Mouse (Mus musculus) liver, adult 2 months (tissue): ENCODE measurements around the gene Kcnj8. TPM values are rescaled to one million over a fixed set of nuclear protein-coding genes. Genes with fewer than 3 reads are reported as not detected.

ENCODE experiments used
- DNase-seq: peaks from one replicate; pipeline ENCODE4 v3.0.0-alpha.2; 2011; ENCODE audit warnings: low read depth, low spot score; ENCODE audit errors: extremely low read depth
- H3K27ac ChIP-seq: fragments of 200-500 bp; replicated peaks from 2 replicates; pipeline ENCODE4 v1.5.1; 2012; ENCODE audit warnings: low read depth, mild to moderate bottlenecking, control low read depth, inconsistent platforms, low read length; ENCODE audit not compliant: insufficient read depth
- H3K27me3 ChIP-seq: fragments of 200-500 bp; 2 replicates; pipeline ENCODE4 v1.6.1; 2012; ENCODE audit warnings: mild to moderate bottlenecking, moderate library complexity, low read length, inconsistent platforms; ENCODE audit not compliant: control insufficient read depth, insufficient read depth
- H3K36me3 ChIP-seq: fragments of 200-500 bp; 2 replicates; pipeline ENCODE4 v1.6.1; 2012; ENCODE audit warnings: low read length, inconsistent platforms; ENCODE audit not compliant: control insufficient read depth, insufficient read depth
- H3K4me1 ChIP-seq: fragments of 200-500 bp; 2 replicates; pipeline ENCODE4 v1.6.1; 2011; ENCODE audit warnings: low read length; ENCODE audit not compliant: control insufficient read depth, insufficient read depth
- H3K4me3 ChIP-seq: fragments of 200-500 bp; 2 replicates; pipeline ENCODE4 v1.5.1; 2011; ENCODE audit warnings: low read depth, mild to moderate bottlenecking, control low read depth, low read length, moderate library complexity; ENCODE audit not compliant: insufficient read depth
- H3K79me2 ChIP-seq: fragments of 200-500 bp; 2 replicates; pipeline ENCODE4 v1.6.1; 2012; ENCODE audit warnings: inconsistent platforms, mild to moderate bottlenecking, low read length, moderate library complexity; ENCODE audit not compliant: control insufficient read depth, insufficient read depth
- H3K9ac ChIP-seq: fragments of 200-500 bp; 2 replicates; pipeline ENCODE4 v1.6.1; 2012; ENCODE audit warnings: low read depth, mild to moderate bottlenecking, control low read depth, inconsistent platforms, low read length
- CTCF ChIP-seq: fragments of 200-500 bp; IDR thresholded peaks from 2 replicates; pipeline ENCODE4 v1.5.1; 2011; ENCODE audit warnings: low read depth, low read length, control low read depth
- POLR2A ChIP-seq: fragments of 200-500 bp; IDR thresholded peaks from 2 replicates; pipeline ENCODE4 v1.6.1; 2011; ENCODE audit warnings: low read length, control low read depth; ENCODE audit not compliant: insufficient read depth; ENCODE audit errors: extremely low read depth
- WGBS: fragments of 180-500 bp; shearing (Covaris S2); methylation state at CpG from one replicate; pipeline ENCODE4 v1.1.7; 2018; 5-methylcytosine and 5-hydroxymethylcytosine counted together
- polyA plus RNA-seq: library from polyadenylated mRNA; depleted of rRNA; stranded (reverse); fragments of >200 nt; gene quantifications from 2 replicates; pipeline ENCODE4 v1.2.3, GENCODE M21; 2012; rRNA removed
- total RNA-seq: library from RNA; depleted of rRNA; stranded (reverse); fragments of >200 nt; gene quantifications from 2 replicates; pipeline ENCODE4 v1.2.3, GENCODE M21; 2014; rRNA removed

Kcnj8 gene
- 4.2 and 6.9 TPM in 2 replicates for total RNA-seq
- 1.8 and 3.0 TPM in 2 replicates for polyA plus RNA-seq

DNA sequence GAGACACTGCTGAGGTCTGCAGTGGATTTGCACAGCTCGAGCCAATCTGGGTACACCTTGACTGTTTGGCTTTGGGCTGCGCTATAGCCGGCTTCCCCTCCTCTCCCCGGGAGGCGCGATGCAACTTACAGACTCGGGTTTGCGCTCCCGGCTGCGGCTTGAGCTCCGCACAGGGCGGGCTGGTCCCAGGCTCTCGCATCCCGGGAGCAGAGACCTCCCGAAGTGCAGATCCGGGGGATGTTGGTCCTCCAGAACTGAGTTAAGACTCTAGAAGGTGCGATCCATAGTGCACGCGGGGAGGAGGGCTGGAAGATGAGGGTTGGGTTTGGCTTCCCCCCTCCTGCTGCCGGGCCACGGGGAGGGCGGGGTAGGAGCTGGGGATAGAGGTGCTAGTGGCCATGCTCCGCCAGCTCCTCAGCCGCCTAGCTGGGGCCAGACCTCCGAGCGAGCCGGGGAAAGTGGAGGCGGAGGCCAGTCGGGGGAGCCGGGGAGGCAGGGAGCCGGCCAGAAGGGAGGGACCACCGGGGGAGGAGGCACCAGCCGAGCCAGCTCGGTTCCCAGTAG is at the start of gene Kcnj8:
Kcnj8 (minus strand) TSS at position 560 of the 564 bp plus-strand sequence.
- DNase-seq = no peak
- 0 out of 2 replicates have a peak, but pooled peaks cover 2% of the 10 kb centered on the region for H3K27me3 ChIP-seq
- TF ChIP-seq CTCF (no peak), POLR2A (no peak)
- H3K36me3 ChIP-seq = no peaks in the 10 kb centered on the region
- 0 out of 2 replicates have a peak within 1 kb of the TSS, but pooled peaks have one; percentile 3 for H3K27ac ChIP-seq
- H3K4me3 ChIP-seq = peak within 1 kb of the TSS; percentile 44
- peak within 1 kb of the TSS; percentile 32 for H3K9ac ChIP-seq
- H3K79me2 ChIP-seq = no peaks in the 10 kb centered on the region
- WGBS = under 1% methylated on average over 34 of the region's 34 CpGs
- H3K4me1 ChIP-seq = peaks cover 5% of the 10 kb centered on the region

DNA sequence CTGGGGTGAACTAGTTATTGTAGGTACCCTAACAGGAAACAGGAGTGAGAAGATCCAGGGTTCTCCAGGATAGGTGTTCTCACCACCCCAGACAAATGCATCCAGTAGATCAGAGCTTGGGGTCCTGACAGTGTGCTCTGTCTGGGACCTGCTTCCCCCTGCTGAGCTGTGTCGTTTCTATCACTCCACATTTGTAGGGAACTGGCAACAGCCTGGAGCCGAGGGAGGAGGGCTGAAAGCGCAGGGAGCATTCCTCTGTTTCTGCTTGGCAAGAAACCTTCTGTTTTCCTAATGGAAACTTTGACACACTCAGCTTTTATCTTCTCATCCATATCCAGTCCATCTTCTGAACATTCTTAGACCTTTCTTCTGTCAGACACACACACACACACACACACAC is 45.2 kb upstream of the Kcnj8 start:
- no peak overlapping the region for H3K27ac ChIP-seq
- no peak overlapping the region for H3K9ac ChIP-seq
- no peaks in the 10 kb centered on the region for H3K4me1 ChIP-seq
- H3K4me3 ChIP-seq = no peak overlapping the region
- no peaks in the 10 kb centered on the region for H3K79me2 ChIP-seq
- no peak for DNase-seq
- WGBS = 63% methylated on average over 3 of the region's 3 CpGs
- TF ChIP-seq POLR2A (no peak), CTCF (no peak)
- H3K27me3 ChIP-seq = no peaks in the 10 kb centered on the region
- H3K36me3 ChIP-seq = no peaks in the 10 kb centered on the region

DNA sequence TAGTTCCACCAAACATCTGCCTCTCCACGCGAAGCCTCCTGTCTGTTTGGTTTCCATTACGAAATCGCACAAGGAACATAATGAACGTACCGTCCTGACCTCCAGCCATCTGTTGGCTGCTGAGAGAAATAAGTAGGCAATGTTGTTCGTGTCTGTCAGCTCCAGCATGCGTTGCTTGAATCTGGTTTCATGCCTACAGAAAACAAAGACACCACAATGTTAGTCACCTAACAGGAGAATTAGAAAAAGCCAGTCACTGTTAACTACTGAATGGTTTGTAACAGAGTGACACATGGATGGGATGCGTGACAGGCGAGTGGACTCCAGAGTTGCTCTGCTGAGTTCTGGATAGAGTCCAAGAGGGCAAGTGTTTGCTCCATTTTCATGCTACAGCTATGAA is 42.9 kb upstream of the Kcnj8 start:
- H3K27me3 ChIP-seq = no peaks in the 10 kb centered on the region
- no peaks in the 10 kb centered on the region for H3K4me1 ChIP-seq
- no peak overlapping the region for H3K9ac ChIP-seq
- H3K4me3 ChIP-seq = no peak overlapping the region
- no peaks in the 10 kb centered on the region for H3K36me3 ChIP-seq
- DNase-seq = peak; percentile 85
- no peak overlapping the region for H3K27ac ChIP-seq
- WGBS = 28% methylated on average over 10 of the region's 10 CpGs
- no peak for TF ChIP-seq CTCF
- TF ChIP-seq POLR2A = no peak
- H3K79me2 ChIP-seq = no peaks in the 10 kb centered on the region

DNA sequence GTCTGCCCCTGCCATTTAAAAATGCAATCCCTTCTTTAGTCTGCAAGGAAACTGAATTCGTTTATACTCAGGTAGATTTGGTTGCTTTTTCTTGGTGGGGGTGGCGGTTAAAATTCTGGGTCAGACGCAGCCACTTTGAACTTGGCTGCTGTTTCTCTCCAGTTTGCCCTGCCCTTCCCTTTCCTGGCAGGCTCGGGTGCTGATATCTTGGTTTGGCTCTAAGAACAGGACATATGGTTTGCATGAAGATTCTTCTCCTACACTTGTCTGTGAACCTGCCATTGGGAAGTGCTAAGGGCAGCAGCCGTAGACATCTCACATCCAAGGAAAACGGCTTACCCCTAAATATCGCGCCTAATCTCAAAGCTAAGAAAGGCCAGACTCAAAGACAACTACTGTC is 41.0 kb upstream of the Kcnj8 start:
- Histone ChIP-seq H3K4me1 (no peaks in the 10 kb centered on the region), H3K79me2 (no peaks in the 10 kb centered on the region), H3K9ac (no peak overlapping the region), H3K4me3 (no peak overlapping the region), H3K36me3 (no peaks in the 10 kb centered on the region), H3K27ac (no peak overlapping the region), H3K27me3 (no peaks in the 10 kb centered on the region)
- TF ChIP-seq POLR2A (no peak), CTCF (no peak)
- WGBS = 74% methylated on average over 8 of the region's 8 CpGs
- DNase-seq = no peak

DNA sequence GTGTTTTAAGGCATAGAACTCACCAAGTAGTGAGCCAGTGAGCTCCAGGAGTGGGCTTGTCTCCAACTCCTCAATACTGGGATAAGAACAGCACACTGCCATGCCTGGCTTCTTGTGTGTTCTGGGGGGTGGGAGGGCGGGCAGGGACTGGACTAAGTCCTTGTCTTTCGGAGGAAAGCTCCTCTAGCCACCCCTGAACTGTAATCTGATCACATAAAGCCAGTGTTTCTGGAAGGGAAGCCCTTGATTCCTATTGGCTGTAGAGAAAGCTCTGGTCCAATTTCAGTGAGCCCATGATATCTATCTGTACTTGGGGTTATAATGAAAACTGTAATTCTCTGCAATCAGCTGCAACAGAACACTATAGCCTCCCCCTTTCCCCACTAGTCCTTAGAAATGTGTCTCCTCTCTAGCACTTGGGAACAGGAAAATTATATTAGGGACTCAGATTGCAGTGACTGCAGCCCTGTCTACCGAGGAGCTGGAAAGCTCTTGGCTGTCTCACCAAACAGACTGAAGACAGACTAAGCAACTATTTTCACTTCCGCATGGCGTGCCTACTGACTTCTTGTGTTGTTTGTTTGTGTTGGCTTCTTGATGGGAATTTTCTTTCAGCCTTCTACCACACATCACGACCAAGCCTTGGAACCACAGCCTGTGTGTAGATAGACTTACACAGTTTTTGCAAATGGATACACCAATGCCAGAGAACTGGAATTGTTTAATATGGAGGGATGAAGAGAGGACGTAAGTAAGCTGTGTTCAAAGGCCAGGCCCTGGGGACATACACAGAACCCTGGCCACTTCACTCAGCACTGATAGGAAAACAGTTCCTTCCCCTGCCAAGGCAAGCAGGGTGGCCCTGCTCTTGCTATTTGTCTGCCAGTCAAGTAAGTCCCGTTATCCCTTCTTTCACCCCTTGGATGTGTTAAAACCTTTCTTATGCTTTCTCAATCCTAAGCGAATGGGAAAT is 38.3 kb upstream of the Kcnj8 start:
- Histone ChIP-seq H3K4me3 (no peak overlapping the region), H3K27me3 (no peaks in the 10 kb centered on the region), H3K36me3 (no peaks in the 10 kb centered on the region), H3K4me1 (no peaks in the 10 kb centered on the region), H3K79me2 (no peaks in the 10 kb centered on the region), H3K27ac (no peak overlapping the region), H3K9ac (no peak overlapping the region)
- 82% methylated on average over 9 of the region's 9 CpGs for WGBS
- peak; percentile 10 for DNase-seq
- no peak for TF ChIP-seq CTCF
- no peak for TF ChIP-seq POLR2A

DNA sequence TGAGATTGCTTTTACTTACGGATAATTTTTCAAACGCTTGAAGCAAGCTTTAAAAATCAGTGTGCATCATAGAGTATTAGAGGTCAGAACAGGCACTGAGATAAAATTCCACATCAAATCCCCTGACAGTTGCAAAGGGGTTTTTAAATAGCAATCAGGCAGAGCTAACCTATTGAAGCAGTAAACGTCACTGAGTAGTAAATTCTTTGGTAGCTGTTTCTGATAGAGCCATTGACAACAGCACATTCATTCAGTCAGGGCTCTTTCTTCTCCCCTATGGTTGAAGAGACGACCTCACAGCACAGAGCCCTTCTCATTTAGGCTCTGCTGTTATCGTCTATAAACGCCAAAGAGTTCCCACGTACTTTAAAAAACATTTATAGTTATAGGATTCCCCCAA is 35.7 kb upstream of the Kcnj8 start:
- TF ChIP-seq CTCF (no peak), POLR2A (no peak)
- Histone ChIP-seq H3K27me3 (no peaks in the 10 kb centered on the region), H3K27ac (no peak overlapping the region), H3K4me3 (no peak overlapping the region), H3K79me2 (no peaks in the 10 kb centered on the region), H3K4me1 (no peaks in the 10 kb centered on the region), H3K36me3 (no peaks in the 10 kb centered on the region), H3K9ac (no peak overlapping the region)
- WGBS = 86% methylated on average over 7 of the region's 7 CpGs
- DNase-seq = no peak
